Mouse (Mus musculus) CH12.LX (cell line): Measurements from ENCODE around the gene Ube2n.

Experiments used
- CHD1 ChIP-seq: IDR thresholded peaks from 2 replicates; pipeline ENCODE4 v1.6.1; 2012; ENCODE audit warnings: low read depth, low read length, improper control_type of control experiment, inconsistent platforms
- CTCF ChIP-seq, 2 experiments: IDR thresholded peaks in 1 of 2; conservative IDR thresholded peaks in 1 of 2; 2 replicates each; pipeline ENCODE4 v1.5.1; 2011 to 2012; ENCODE audit warnings: low read depth in 2 of 2, low read length in 2 of 2, improper control_type of control experiment in 1 of 2, inconsistent platforms in 1 of 2, mild to moderate bottlenecking in 1 of 2, moderate library complexity in 1 of 2
- MAFK ChIP-seq: IDR thresholded peaks from 2 replicates; pipeline ENCODE4 v1.6.1; 2011; ENCODE audit warnings: low read length, improper control_type of control experiment; ENCODE audit not compliant: insufficient replicate concordance
- MEF2A ChIP-seq: IDR thresholded peaks from 2 replicates; pipeline ENCODE4 v1.6.1; 2014; ENCODE audit warnings: low read depth, mild to moderate bottlenecking, inconsistent platforms, low read length, improper control_type of control experiment, borderline replicate concordance
- POLR2A ChIP-seq: IDR thresholded peaks from 2 replicates; pipeline ENCODE4 v1.6.1; 2011; ENCODE audit warnings: low read depth, mild to moderate bottlenecking, improper control_type of control experiment, low read length
- POLR2AphosphoS2 ChIP-seq: IDR thresholded peaks from 2 replicates; pipeline ENCODE4 v1.6.1; 2011; ENCODE audit warnings: low read depth, low read length, improper control_type of control experiment
- SMC3 ChIP-seq: IDR thresholded peaks from 2 replicates; pipeline ENCODE4 v1.6.1; 2011; ENCODE audit warnings: low read depth, low read length, improper control_type of control experiment

- TF ChIP-seq MAFK (peak; percentile 66), CTCF (conservative IDR thresholded peaks at IDR 0.05 in 1 of 2, IDR thresholded peaks at IDR 0.05 in 1 of 2; ENCODE audit: low read depth in 2 of 2, low read length in 2 of 2) (no peak), SMC3 (no peak), CHD1 (no peak), POLR2A (no peak), MEF2A (no peak), POLR2AphosphoS2 (no peak)
Observed at GRCm38 (mm10) chr10:95530551-95531121, 15.7 kb downstream of the Ube2n start.
